Mouse (Mus musculus): ENCODE data around the gene Stk11. TPM values are rescaled to one million over a fixed set of nuclear protein-coding genes. Genes with fewer than 3 reads are reported as not detected.

Stk11 gene
- total RNA-seq, 1 experiment = 124 TPM

- Histone ChIP-seq H3K36me3 (ENCODE audit: control insufficient read depth, insufficient read depth, low read length, poor library complexity, severe bottlenecking) (peaks cover 19% of the 10 kb centered on the region; the same call in 1 of the 2 replicates), H3K9me3 (ENCODE audit: control insufficient read depth, insufficient read depth, low read depth, low read length) (no peaks in the 10 kb centered on the region), H3K9ac (ENCODE audit: insufficient read depth, low read depth, low read length, poor library complexity, severe bottlenecking) (no peak overlapping the region), H3K27ac (ENCODE audit: insufficient read depth, low read depth, low read length, poor library complexity, severe bottlenecking) (no peak overlapping the region), H3K4me3 (ENCODE audit: insufficient read depth in 1 of 2, low read depth in 1 of 2, low read length in 2 of 2, poor library complexity in 1 of 2, severe bottlenecking in 1 of 2) (no peak overlapping the region), H3K4me1 (ENCODE audit: control insufficient read depth in 2 of 2, insufficient read depth in 2 of 2, low read length in 2 of 2, poor library complexity in 1 of 2) (peaks cover 6 to 24% of the 10 kb centered on the region in 2 experiments; a peak in 3 of 4 replicates)
- no peak for DNase-seq (ENCODE audit: low read depth, low spot score)
- TF ChIP-seq MAFK (IDR thresholded peaks at IDR 0.05; ENCODE audit: insufficient read depth, low read depth, low read length) (no peak), ZC3H11A (IDR thresholded peaks at IDR 0.05; ENCODE audit: borderline replicate concordance, low read depth, low read length) (no peak), HCFC1 (IDR thresholded peaks at IDR 0.05; ENCODE audit: borderline replicate concordance, insufficient read depth, low read length) (no peak), ZNF384 (IDR thresholded peaks at IDR 0.05; ENCODE audit: low read depth, low read length) (no peak), CHD2 (IDR thresholded peaks at IDR 0.05; ENCODE audit: low read depth, low read length) (no peak)
- in situ Hi-C loops (cut with MboI; ENCODE audit: low sequenced_read_pairs in 2 of 2, unreplicated experiment in 2 of 2) = no loop called here
Observed at GRCm38 (mm10) chr10:80071516-80071900, 44.1 kb upstream of the Stk11 start.

GRCm38 (mm10) chr10:80072623-80073489, 42.7 kb upstream of the Stk11 start:
- H3K4me3 ChIP-seq (ENCODE audit: insufficient read depth in 1 of 2, low read depth in 1 of 2, low read length in 2 of 2, poor library complexity in 1 of 2, severe bottlenecking in 1 of 2) = no peak overlapping the region
- DNase-seq (ENCODE audit: low read depth, low spot score) = no peak
- peaks cover 16% of the 10 kb centered on the region; the same call in 1 of the 2 replicates for H3K36me3 ChIP-seq (ENCODE audit: control insufficient read depth, insufficient read depth, low read length, poor library complexity, severe bottlenecking)
- TF ChIP-seq HCFC1 (IDR thresholded peaks at IDR 0.05; ENCODE audit: borderline replicate concordance, insufficient read depth, low read length) (no peak), ZC3H11A (IDR thresholded peaks at IDR 0.05; ENCODE audit: borderline replicate concordance, low read depth, low read length) (no peak), ZNF384 (IDR thresholded peaks at IDR 0.05; ENCODE audit: low read depth, low read length) (no peak), MAFK (IDR thresholded peaks at IDR 0.05; ENCODE audit: insufficient read depth, low read depth, low read length) (no peak), CHD2 (IDR thresholded peaks at IDR 0.05; ENCODE audit: low read depth, low read length) (no peak)
- H3K27ac ChIP-seq (ENCODE audit: insufficient read depth, low read depth, low read length, poor library complexity, severe bottlenecking) = no peak overlapping the region
- H3K9ac ChIP-seq (ENCODE audit: insufficient read depth, low read depth, low read length, poor library complexity, severe bottlenecking) = no peak overlapping the region
- in situ Hi-C loops (cut with MboI; ENCODE audit: low sequenced_read_pairs in 2 of 2, unreplicated experiment in 2 of 2) = no loop called here
- H3K9me3 ChIP-seq (ENCODE audit: control insufficient read depth, insufficient read depth, low read depth, low read length) = no peaks in the 10 kb centered on the region
- peaks cover 6 to 24% of the 10 kb centered on the region in 2 experiments; a peak in 3 of 4 replicates for H3K4me1 ChIP-seq (ENCODE audit: control insufficient read depth in 2 of 2, insufficient read depth in 2 of 2, low read length in 2 of 2, poor library complexity in 1 of 2)

DNA sequence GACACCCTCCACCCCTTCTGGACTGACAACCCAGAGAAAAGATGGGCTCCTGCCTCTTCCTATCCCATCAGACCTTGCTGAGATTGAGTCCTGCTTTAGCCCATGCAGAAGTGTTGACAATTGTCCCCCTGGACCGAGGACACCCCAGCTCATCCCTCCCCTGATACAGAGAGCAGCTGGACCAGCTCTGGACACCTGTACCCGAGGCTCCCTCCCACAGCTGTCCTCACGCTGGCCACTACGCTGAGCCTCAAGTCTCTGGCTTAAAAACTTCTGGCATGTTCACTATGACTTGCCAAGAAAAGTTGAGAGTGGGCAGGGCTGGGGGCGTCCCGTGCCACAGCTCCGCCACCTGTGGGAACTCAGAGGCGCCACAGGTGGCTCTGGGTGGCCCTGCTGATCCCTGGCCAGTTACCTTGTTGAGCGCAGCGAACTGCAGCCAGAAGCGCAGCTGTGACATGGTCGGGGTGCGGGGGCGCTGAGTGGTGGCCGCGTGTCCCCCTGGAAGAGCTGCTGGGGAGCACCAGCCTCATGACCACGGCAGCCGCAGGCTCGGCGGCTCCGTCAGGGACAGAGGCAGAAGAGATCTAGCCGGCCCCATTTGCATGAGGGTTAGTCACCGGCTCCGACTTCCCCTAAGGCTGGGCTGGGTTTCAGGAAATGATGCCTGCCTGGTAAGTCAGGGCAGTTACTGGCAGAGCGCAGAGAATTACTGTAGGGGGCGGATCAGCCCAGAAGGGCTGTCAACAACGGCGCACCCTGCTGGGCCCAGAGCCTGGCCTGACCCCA, 40.6 kb upstream of the Stk11 start:
- Histone ChIP-seq H3K9me3 (ENCODE audit: control insufficient read depth, insufficient read depth, low read depth, low read length) (no peaks in the 10 kb centered on the region), H3K4me1 (ENCODE audit: control insufficient read depth in 2 of 2, insufficient read depth in 2 of 2, low read length in 2 of 2, poor library complexity in 1 of 2) (peaks cover 6 to 30% of the 10 kb centered on the region in 2 experiments; a peak in 3 of 4 replicates), H3K4me3 (ENCODE audit: insufficient read depth in 1 of 2, low read depth in 1 of 2, low read length in 2 of 2, poor library complexity in 1 of 2, severe bottlenecking in 1 of 2) (peak overlapping the region; percentile 54 to 65; a peak in 3 of 4 replicates), H3K36me3 (ENCODE audit: control insufficient read depth, insufficient read depth, low read length, poor library complexity, severe bottlenecking) (peaks cover 16% of the 10 kb centered on the region; the same call in 1 of the 2 replicates), H3K9ac (ENCODE audit: insufficient read depth, low read depth, low read length, poor library complexity, severe bottlenecking) (peak overlapping the region; percentile 69), H3K27ac (ENCODE audit: insufficient read depth, low read depth, low read length, poor library complexity, severe bottlenecking) (peak overlapping the region; percentile 44; the same call in 1 of the 2 replicates)
- DNase-seq (ENCODE audit: low read depth, low spot score) = peak; percentile 56
- in situ Hi-C loops (cut with MboI; ENCODE audit: low sequenced_read_pairs in 2 of 2, unreplicated experiment in 2 of 2) = no loop called here
- TF ChIP-seq HCFC1 (IDR thresholded peaks at IDR 0.05; ENCODE audit: borderline replicate concordance, insufficient read depth, low read length) = no peak
- no peak for TF ChIP-seq MAFK (IDR thresholded peaks at IDR 0.05; ENCODE audit: insufficient read depth, low read depth, low read length)
- TF ChIP-seq CHD2 (IDR thresholded peaks at IDR 0.05; ENCODE audit: low read depth, low read length) = no peak
- no peak for TF ChIP-seq ZNF384 (IDR thresholded peaks at IDR 0.05; ENCODE audit: low read depth, low read length)
- TF ChIP-seq ZC3H11A (IDR thresholded peaks at IDR 0.05; ENCODE audit: borderline replicate concordance, low read depth, low read length) = no peak

GRCm38 (mm10) chr10:80075924-80076323, 39.7 kb upstream of the Stk11 start:
- Histone ChIP-seq H3K36me3 (ENCODE audit: control insufficient read depth, insufficient read depth, low read length, poor library complexity, severe bottlenecking) (peaks cover 23% of the 10 kb centered on the region; the same call in 1 of the 2 replicates), H3K4me1 (ENCODE audit: control insufficient read depth in 2 of 2, insufficient read depth in 2 of 2, low read length in 2 of 2, poor library complexity in 1 of 2) (peaks cover 6 to 33% of the 10 kb centered on the region in 2 experiments; a peak in 3 of 4 replicates), H3K9me3 (ENCODE audit: control insufficient read depth, insufficient read depth, low read depth, low read length) (no peaks in the 10 kb centered on the region), H3K9ac (ENCODE audit: insufficient read depth, low read depth, low read length, poor library complexity, severe bottlenecking) (no peak overlapping the region), H3K27ac (ENCODE audit: insufficient read depth, low read depth, low read length, poor library complexity, severe bottlenecking) (peak overlapping the region; percentile 20; the same call in 1 of the 2 replicates), H3K4me3 (ENCODE audit: insufficient read depth in 1 of 2, low read depth in 1 of 2, low read length in 2 of 2, poor library complexity in 1 of 2, severe bottlenecking in 1 of 2) (no peak overlapping the region)
- in situ Hi-C loops (cut with MboI; ENCODE audit: low sequenced_read_pairs in 2 of 2, unreplicated experiment in 2 of 2) = no loop called here
- DNase-seq (ENCODE audit: low read depth, low spot score) = no peak
- TF ChIP-seq ZNF384 (IDR thresholded peaks at IDR 0.05; ENCODE audit: low read depth, low read length) (no peak), CHD2 (IDR thresholded peaks at IDR 0.05; ENCODE audit: low read depth, low read length) (no peak), MAFK (IDR thresholded peaks at IDR 0.05; ENCODE audit: insufficient read depth, low read depth, low read length) (no peak), HCFC1 (IDR thresholded peaks at IDR 0.05; ENCODE audit: borderline replicate concordance, insufficient read depth, low read length) (no peak), ZC3H11A (IDR thresholded peaks at IDR 0.05; ENCODE audit: borderline replicate concordance, low read depth, low read length) (no peak)
